Mouse (Mus musculus) cerebral cortex, adult 2 months (tissue): ENCODE measurements around the gene Sh3bgrl.

Source experiments
- WGBS: fragments of 180-500 bp; shearing (Covaris S2); methylation state at CpG from one replicate; pipeline ENCODE4 v1.1.7; 2018; 5-methylcytosine and 5-hydroxymethylcytosine counted together

The Sh3bgrl gene

GRCm38 (mm10) chrX:109095245-109096242, at the start of gene Sh3bgrl:
Gene Sh3bgrl, plus strand, starts transcription at chrX:109095365.
- WGBS: 6% methylated on average over 26 of the region's 26 CpGs

- 73% methylated on average over 1 of the region's 1 CpGs for WGBS
Observed at GRCm38 (mm10) chrX:109047773-109048172, 47.4 kb upstream of the Sh3bgrl start.

- WGBS: 79% methylated on average over 3 of the region's 3 CpGs
Observed at GRCm38 (mm10) chrX:109071719-109072118, 23.4 kb upstream of the Sh3bgrl start.

GRCm38 (mm10) chrX:109075716-109076115, 19.4 kb upstream of the Sh3bgrl start:
- WGBS: 80% methylated on average over 1 of the region's 1 CpGs

- 9% methylated on average over 3 of the region's 3 CpGs for WGBS
Observed at GRCm38 (mm10) chrX:109076355-109076754, 18.8 kb upstream of the Sh3bgrl start.

GRCm38 (mm10) chrX:109079354-109079753, 15.8 kb upstream of the Sh3bgrl start:
- WGBS: 96% methylated on average over 4 of the region's 4 CpGs

GRCm38 (mm10) chrX:109094800-109095199, 365 bp upstream of the Sh3bgrl start:
- 5% methylated on average over 4 of the region's 4 CpGs for whole genome bisulfite sequencing

- 88% methylated on average over 1 of the region's 1 CpGs for WGBS
Observed at GRCm38 (mm10) chrX:109098511-109098910, 3.3 kb downstream of the Sh3bgrl start.

- 94% methylated on average over 2 of the region's 2 CpGs for WGBS
Observed at GRCm38 (mm10) chrX:109100441-109100840, 5.3 kb downstream of the Sh3bgrl start.

GRCm38 (mm10) chrX:109108117-109108805, 13.1 kb downstream of the Sh3bgrl start:
- 22% methylated on average over 1 of the region's 1 CpGs for WGBS

GRCm38 (mm10) chrX:109112885-109113284, 17.7 kb downstream of the Sh3bgrl start:
- 82% methylated on average over 1 of the region's 1 CpGs for WGBS

GRCm38 (mm10) chrX:109113401-109114280, 18.5 kb downstream of the Sh3bgrl start:
- 58% methylated on average over 7 of the region's 7 CpGs for WGBS

- WGBS: 77% methylated on average over 14 of the region's 14 CpGs
Observed at GRCm38 (mm10) chrX:109119829-109120826, 25.0 kb downstream of the Sh3bgrl start.

- WGBS: 54% methylated on average over 9 of the region's 9 CpGs
Observed at GRCm38 (mm10) chrX:109121161-109121560, 26.0 kb downstream of the Sh3bgrl start.

GRCm38 (mm10) chrX:109122670-109123069, 27.5 kb downstream of the Sh3bgrl start:
- 75% methylated on average over 1 of the region's 1 CpGs for WGBS

- WGBS: 79% methylated on average over 1 of the region's 1 CpGs
Observed at GRCm38 (mm10) chrX:109126847-109127246, 31.7 kb downstream of the Sh3bgrl start.

- 61% methylated on average over 7 of the region's 7 CpGs for WGBS
Observed at GRCm38 (mm10) chrX:109127551-109128088, 32.5 kb downstream of the Sh3bgrl start.

GRCm38 (mm10) chrX:109130066-109130465, 34.9 kb downstream of the Sh3bgrl start:
- 96% methylated on average over 1 of the region's 1 CpGs for WGBS

- WGBS: 77% methylated on average over 2 of the region's 2 CpGs
Observed at GRCm38 (mm10) chrX:109131834-109132233, 36.7 kb downstream of the Sh3bgrl start.

- WGBS: 62% methylated on average over 1 of the region's 1 CpGs
Observed at GRCm38 (mm10) chrX:109132463-109132862, 37.3 kb downstream of the Sh3bgrl start.
